Mouse (Mus musculus): Measurements from ENCODE around the gene Vangl2. TPM values are rescaled to one million over a fixed set of nuclear protein-coding genes. Genes with fewer than 3 reads are reported as not detected.

Gene Vangl2
- total RNA-seq, 2 experiments from 2014 or later = 14.8 to 16.0 TPM

DNA sequence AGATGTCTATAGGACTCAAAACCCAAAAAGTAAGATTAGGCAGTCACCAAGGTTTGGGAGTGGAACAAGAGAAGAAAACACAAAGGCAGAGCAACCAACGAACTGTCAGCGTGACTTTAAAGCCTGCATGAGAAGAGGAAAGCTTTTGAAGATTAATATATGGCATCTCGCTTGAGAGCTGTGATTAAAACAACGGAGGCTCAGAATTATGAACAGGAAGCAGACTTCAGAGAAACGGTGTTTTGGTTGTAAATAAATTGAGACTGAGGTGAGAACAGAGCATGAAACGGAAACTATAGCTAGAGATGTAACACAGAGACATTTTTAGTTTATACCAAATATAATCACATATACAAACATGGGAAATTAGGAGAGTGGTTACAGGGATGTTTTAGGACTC is 64.6 kb downstream of the Vangl2 start:
- no peak for DNase-seq

DNA sequence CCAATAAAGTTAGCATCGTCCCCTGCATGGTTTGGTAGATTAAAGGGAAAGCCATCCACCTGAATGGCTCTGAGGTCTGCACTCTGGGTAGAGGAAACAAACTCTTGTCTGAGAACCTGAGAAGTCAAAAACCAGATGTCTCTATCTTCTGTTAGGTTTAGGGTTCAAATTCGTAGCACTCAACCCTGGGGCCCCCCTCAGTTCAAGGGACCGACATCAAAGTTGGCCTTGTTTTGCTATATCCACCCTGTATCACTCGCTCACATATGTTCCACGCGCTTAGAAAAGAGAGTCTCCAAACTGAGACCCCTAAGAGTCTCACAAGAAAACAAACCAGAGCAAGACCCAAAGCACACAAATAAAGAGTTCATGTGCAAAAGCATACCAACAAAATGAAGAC is 66.5 kb downstream of the Vangl2 start:
- DNase-seq = no peak

DNA sequence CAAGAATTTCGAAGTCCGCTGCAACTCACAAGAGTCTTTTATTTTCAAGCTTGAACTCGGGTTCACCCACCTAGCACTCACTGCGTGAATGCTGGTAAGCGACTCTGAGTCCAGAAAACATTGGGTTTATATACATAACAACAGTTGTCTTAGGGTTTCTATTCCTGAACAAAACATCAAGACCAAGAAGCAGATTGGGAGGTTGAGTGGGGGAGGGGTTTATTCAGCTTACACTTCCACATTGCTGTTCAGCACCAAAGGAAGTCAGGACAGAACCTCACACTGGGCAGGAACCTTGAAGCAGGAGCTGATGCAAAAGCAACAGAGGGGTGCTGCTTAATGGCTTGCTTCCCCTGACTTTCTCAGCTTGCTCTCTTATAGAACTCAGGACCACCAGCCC is 67.5 kb downstream of the Vangl2 start:
- no peak for DNase-seq

DNA sequence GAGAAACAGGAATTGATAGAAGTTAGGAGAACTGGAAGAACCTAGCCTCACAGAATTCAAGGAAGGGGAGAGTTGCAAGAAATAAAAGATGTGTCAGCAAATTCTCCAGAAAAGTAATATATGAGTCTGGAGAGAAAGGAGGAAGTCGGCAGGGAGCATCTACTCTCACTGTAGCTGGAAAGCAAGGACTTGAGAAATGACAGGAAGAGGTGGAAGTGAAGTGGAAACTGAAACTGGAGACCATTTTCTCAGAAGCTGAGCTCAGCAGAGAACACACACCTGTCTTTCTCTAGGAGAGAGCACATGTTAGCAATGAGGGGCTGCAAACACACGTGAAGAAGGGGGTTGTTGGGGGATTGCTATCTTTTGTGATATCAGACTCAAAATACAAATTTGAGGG is 70.8 kb downstream of the Vangl2 start:
- no peak for DNase-seq

DNA sequence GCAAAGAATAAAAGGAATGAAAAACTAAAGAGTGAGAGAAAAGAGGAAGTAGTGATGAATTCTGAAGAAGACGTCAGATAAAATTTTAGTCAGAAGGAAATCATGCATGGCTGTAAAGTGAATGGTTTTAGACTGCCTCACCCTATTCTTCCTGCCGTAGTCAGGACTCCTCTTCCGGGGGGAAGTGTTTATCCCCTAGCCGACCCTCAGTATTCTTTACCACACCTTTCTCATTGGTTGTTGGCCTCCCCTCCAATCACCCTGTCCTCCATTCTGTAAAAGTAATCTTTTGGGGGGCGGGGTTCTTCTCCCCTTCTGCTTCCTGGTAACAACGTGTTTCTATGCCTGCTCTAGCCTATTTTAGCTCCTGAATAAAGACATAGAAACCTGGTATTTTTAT is 73.2 kb downstream of the Vangl2 start:
- no peak for DNase-seq

Other genes with a start within 250 kb of the Vangl2 start
- 1 to 10 TPM; 1.6 to 2.0 TPM for gene Cd84, start 188.7 kb downstream of the Vangl2 start, total RNA-seq (2021)
- not detected for gene Gm10521, start 132.8 kb downstream of the Vangl2 start, total RNA-seq (2021)
- gene Slamf6, start 110.9 kb downstream of the Vangl2 start, total RNA-seq (2021) = not detected
- gene Nhlh1, start 29.1 kb upstream of the Vangl2 start, total RNA-seq (2021) = 1 to 10 TPM; 1.3 to 1.5 TPM
- 100 to 1,000 TPM; 144 TPM for gene Copa, start 54.1 kb upstream of the Vangl2 start, total RNA-seq (2021)
- 10 to 100 TPM; 57.1 to 60.1 TPM for gene Ncstn, start 54.4 kb upstream of the Vangl2 start, total RNA-seq (2021)
- gene Pex19, start 98.3 kb upstream of the Vangl2 start, total RNA-seq (2021) = 10 to 100 TPM; 89.2 to 95.3 TPM
- gene Dcaf8, start 119.6 kb upstream of the Vangl2 start, total RNA-seq (2021) = 100 to 1,000 TPM; 103 to 105 TPM
- gene Pea15a, start 178.4 kb upstream of the Vangl2 start, total RNA-seq (2021) = 100 to 1,000 TPM; 418 to 426 TPM
- gene Casq1, start 191.4 kb upstream of the Vangl2 start, total RNA-seq (2021) = under 1 TPM in 1 of 2 experiments, not detected in 1; 0.87 TPM
- not detected for gene Atp1a4, start 230.0 kb upstream of the Vangl2 start, total RNA-seq (2021)
- gene Igsf8, start 233.2 kb upstream of the Vangl2 start, total RNA-seq (2021) = 100 to 1,000 TPM; 256 to 272 TPM

Data from layer of hippocampus, postnatal 36 days (tissue).